Mouse (Mus musculus) embryonic facial prominence, embryonic 10.5 days (tissue): Measurements from ENCODE around the gene Trpm6. TPM values are rescaled to one million over a fixed set of nuclear protein-coding genes. Genes with fewer than 3 reads are reported as not detected.

Experiments
- DNase-seq: peaks from one replicate; pipeline ENCODE4 v3.0.0-alpha.2; 2017; ENCODE audit warnings: low spot score
- H3K27ac ChIP-seq: fragments of 300-500 bp; sonication (generic); replicated peaks from 2 replicates; pipeline ENCODE4 v1.5.1; 2016; ENCODE audit warnings: mild to moderate bottlenecking
- H3K27me3 ChIP-seq: fragments of 300-500 bp; sonication (generic); replicated peaks from 2 replicates; pipeline ENCODE4 v1.6.1; 2016; ENCODE audit warnings: low read depth, mild to moderate bottlenecking; ENCODE audit not compliant: poor library complexity, severe bottlenecking
- H3K36me3 ChIP-seq: fragments of 300-500 bp; sonication (generic); replicated peaks from 2 replicates; pipeline ENCODE4 v1.6.1; 2016; ENCODE audit warnings: mild to moderate bottlenecking, moderate library complexity
- H3K4me1 ChIP-seq: fragments of 300-500 bp; sonication (generic); 2 replicates; pipeline ENCODE4 v1.6.1; 2016
- H3K4me3 ChIP-seq: fragments of 300-500 bp; sonication (generic); 2 replicates; pipeline ENCODE4 v1.5.1; 2016; ENCODE audit warnings: mild to moderate bottlenecking, moderate library complexity
- H3K9me3 ChIP-seq: fragments of 300-500 bp; sonication (generic); 2 replicates; pipeline ENCODE4 v1.6.1; 2016; ENCODE audit warnings: mild to moderate bottlenecking
- WGBS: fragments of 180-500 bp; shearing (Covaris S2); methylation state at CpG from one replicate; pipeline ENCODE4 v1.1.7; 2016; 5-methylcytosine and 5-hydroxymethylcytosine counted together
- polyA plus RNA-seq: library from polyadenylated mRNA; unstranded; fragments of >200 nt; fragmentation: Nextera tagmentation; extraction: Ambion mirVana; gene quantifications from 2 replicates; pipeline ENCODE4 v1.2.1, GENCODE M21; 2016

Gene Trpm6
- polyA plus RNA-seq, 1 experiment from 2014 or later, result 0.41 TPM

DNA sequence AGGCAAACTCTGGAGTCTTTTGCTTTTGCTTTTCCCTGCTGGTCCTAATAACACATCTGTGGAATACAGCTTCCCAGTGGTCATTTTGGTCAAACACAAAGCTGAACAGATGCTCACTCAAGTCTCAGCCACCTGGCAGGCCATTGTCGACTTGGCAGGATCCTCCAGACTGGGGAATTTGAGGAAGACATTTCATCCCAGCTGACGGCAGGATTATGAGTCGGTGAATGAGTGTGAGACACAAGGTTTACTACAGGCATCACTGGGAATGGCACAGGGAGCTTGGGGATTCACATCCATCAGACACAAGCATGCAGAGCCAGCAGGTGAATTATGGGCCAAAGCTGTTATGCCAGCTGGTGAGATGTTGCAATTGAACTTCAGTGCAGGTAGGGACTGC, 159.9 kb downstream of the Trpm6 start:
- Histone ChIP-seq H3K36me3 (no peaks in the 10 kb centered on the region), H3K4me1 (no peaks in the 10 kb centered on the region), H3K27me3 (no peaks in the 10 kb centered on the region), H3K4me3 (no peak overlapping the region), H3K9me3 (no peaks in the 10 kb centered on the region), H3K27ac (no peak overlapping the region)
- no peak for DNase-seq
- WGBS, result 81% methylated on average over 3 of the region's 3 CpGs

DNA sequence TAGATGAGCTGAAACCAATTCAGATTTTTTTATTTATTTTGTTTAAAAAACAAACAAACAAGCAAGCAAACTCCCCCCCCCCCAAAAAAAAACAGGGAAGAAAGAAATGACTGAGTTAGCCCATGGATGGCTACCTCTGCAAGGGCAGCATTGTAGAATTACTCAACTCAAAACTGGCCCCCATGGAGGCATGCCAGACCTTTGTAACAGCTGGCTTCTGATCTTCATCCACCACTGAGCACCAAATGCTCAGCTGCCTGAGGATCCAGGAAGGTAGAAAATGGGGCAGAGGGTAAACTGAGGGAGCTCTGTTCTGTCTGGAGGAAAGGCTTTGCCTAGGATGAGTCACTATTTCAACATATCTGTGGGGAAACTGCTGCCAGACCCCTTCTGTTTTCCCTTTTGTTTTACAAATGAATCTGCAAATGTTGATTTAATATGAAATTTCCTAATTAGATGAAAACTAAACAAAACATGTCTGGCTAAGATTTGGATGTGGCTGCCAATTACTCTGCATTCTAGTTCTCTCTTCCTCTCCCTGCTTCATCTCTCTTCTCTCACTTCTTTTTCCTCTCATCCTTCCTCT, 162.1 kb downstream of the Trpm6 start:
- Histone ChIP-seq H3K27ac (no peak overlapping the region), H3K36me3 (no peaks in the 10 kb centered on the region), H3K27me3 (no peaks in the 10 kb centered on the region), H3K9me3 (no peaks in the 10 kb centered on the region), H3K4me3 (no peak overlapping the region), H3K4me1 (no peaks in the 10 kb centered on the region)
- no peak for DNase-seq

DNA sequence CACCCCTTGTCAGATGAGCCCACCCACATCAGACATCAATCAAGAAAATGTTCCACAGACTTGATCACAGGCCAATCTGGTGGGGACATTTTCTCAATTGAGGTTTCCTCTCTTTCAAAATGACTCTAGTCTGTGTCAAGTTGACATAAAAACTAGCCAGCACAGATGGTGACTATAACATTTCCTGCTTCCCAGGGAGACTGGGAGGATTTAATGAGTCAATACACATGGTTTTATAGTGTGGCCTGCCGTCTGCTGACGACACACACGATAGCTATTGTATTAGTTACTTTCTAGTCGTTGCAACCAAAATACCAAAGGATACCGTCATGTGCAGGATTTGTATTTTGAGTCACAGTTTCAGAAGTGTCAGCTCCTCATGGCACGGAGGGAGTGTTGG, 191.6 kb downstream of the Trpm6 start:
- H3K27me3 ChIP-seq, result no peaks in the 10 kb centered on the region
- H3K9me3 ChIP-seq, result no peaks in the 10 kb centered on the region
- H3K4me3 ChIP-seq, result no peak overlapping the region
- DNase-seq, result no peak
- no peak overlapping the region for H3K27ac ChIP-seq
- WGBS, result 87% methylated on average over 6 of the region's 6 CpGs
- no peaks in the 10 kb centered on the region for H3K4me1 ChIP-seq
- no peaks in the 10 kb centered on the region for H3K36me3 ChIP-seq

Other genes starting within 250 kb of the Trpm6 start
- gene Ostf1, start 118.2 kb upstream of the Trpm6 start, polyA plus RNA-seq, result 35.0 and 37.0 TPM in 2 replicates
- 8.1 and 8.7 TPM in 2 replicates for gene Nmrk1, start 118.0 kb upstream of the Trpm6 start, polyA plus RNA-seq
- 27.8 and 29.9 TPM in 2 replicates for gene Carnmt1, start 79.2 kb upstream of the Trpm6 start, polyA plus RNA-seq
- 33.7 and 34.3 TPM in 2 replicates for gene D030056L22Rik, start 36.8 kb upstream of the Trpm6 start, polyA plus RNA-seq